Mouse (Mus musculus): Measurements from ENCODE around the gene Ccdc34.
"Not testable (repeated sequence)": the region's sequence is repeated elsewhere in the genome, so short reads cannot be mapped to it uniquely, and the experiment has no call there.

Ccdc34 gene

DNA sequence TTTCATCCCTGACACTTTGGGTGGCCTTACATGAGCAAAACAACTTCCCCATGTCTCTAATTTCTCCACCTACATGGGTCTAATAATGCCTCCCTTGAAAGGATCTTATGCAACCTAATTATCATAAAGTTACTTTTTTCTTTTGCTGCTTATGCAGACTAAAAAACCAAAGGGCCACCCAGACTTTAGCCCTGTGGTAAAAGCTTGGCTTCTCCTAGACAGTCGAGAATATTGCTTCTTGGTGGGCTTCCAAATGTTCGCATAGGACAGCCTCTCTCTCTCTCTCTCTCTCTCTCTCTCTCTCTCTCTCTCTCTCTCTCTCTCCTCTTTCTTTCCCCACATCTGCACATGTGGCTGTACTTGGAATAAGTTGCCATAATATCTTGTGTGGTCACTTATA lies 60.0 kb downstream of the Ccdc34 start:
- DNase-seq (ENCODE audit: inconsistent ontology term): no peak

DNA sequence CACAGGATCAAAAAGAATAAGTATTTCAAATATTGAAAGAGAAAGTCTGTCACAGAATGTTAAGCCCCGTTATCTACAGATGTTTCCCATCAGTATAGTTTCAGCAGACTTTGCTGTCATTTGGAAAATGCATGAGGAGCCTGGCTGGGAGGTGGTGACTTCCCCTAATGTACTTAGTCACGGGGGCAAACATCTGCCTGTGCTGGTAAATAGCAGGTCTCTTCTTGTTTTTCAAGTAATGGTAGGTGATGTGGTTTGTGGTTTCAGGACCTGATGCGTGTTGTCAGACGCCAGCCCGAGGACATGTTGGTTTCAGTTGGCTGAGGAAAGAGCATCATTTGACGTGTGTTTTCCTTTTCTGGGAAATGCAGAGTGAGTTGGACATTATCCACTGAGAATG lies 62.9 kb downstream of the Ccdc34 start:
- no peak for DNase-seq (ENCODE audit: inconsistent ontology term)

DNA sequence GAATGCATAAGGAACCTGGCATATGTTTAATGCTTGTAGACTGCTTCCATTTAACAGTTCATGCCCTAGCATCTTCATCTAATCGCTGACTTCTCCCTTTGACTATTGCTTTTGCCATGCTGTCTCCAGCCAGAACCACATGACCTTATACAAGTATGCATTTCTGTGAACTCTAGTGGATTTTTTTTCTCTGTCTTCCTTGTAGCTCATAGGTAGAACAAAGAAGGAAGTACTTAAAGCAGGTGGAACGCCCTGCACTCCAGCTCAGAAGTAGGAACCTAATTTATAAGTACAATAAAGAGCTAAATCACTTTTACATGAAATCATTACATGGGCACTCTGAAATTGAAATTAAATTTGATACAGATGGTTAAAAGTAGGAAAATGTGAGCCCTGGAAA lies 65.4 kb downstream of the Ccdc34 start:
- DNase-seq (ENCODE audit: inconsistent ontology term): no peak

DNA sequence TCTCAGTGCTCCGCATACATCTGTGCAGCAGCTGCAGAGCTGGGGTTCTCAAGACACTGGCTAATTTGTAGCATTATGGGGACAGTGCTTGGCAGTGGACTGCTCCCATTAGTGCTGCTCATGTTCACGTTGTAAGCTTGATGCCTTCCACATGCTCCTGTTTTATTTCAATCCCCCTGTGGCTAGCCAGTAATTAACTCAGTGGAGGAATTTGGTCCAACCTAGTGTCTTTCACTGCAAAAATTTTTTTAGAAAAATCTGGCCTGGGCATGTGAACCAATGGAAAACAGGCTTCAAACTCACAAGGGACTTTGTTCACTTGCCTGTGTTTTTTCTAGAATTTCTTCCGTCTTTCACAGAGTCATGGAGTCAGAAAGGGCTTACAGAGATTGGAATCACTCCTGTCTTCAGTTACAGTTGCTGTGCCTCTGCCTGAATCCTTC lies 68.1 kb downstream of the Ccdc34 start:
- no peak for DNase-seq (ENCODE audit: inconsistent ontology term)

DNA sequence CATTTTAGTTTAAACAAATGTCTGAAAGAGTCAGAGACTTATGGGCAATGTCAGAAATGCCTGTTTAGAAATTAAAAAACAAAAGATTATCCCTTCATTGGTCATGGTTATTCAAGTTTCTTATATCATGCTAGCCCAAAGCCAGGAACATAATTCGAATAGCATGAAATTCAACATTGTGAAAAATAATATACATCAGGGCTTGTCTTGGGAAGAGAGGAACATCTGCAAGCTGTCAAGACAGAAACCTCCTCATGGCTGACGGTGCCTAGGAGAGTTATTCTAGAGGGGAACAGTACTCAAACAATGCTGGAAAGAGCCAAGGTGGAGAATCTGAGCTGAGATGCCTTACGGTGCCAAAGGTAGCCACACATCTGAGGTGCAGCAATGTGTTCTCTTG lies 96.5 kb downstream of the Ccdc34 start:
- DNase-seq (ENCODE audit: inconsistent ontology term): no peak

DNA sequence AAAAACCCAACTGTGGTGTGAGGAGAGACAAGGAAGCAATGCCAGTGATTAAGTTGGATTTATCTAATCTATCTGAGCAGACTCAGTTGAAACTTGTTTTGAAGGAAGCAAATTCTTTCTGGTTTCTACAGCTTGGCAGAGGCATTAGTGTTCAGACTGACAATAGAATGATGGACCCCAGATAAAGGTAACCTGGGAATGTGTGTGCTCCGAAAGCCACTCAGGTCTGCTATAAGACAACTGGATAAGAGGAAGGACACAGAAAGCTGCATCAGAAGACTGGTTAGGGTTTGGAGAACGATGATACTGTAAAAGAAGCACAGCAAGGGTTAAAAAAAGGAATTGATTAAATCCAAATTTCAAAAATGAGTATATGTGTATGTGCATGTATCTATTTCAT lies 111.8 kb downstream of the Ccdc34 start:
- DNase-seq (ENCODE audit: inconsistent ontology term): no peak

DNA sequence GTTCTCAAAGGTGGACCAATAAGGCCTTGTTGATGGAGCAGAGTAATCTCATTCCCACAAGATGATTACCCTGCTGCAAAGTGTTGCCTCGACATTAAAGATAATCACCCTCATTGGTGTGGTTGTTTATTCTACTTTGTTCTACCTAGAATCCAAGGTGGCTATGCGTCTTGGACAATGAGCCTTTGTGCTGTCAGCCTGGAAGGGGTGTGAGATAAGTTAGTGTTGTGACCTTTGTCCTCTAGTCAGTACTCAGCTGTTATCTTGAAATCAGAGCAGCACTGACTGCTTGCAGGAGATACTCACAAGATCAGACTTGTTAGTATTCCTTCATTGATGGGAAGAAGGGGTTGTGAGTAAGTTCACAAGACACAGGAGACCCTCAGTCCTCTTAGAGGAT lies 114.0 kb downstream of the Ccdc34 start:
- no peak for DNase-seq (ENCODE audit: inconsistent ontology term)

DNA sequence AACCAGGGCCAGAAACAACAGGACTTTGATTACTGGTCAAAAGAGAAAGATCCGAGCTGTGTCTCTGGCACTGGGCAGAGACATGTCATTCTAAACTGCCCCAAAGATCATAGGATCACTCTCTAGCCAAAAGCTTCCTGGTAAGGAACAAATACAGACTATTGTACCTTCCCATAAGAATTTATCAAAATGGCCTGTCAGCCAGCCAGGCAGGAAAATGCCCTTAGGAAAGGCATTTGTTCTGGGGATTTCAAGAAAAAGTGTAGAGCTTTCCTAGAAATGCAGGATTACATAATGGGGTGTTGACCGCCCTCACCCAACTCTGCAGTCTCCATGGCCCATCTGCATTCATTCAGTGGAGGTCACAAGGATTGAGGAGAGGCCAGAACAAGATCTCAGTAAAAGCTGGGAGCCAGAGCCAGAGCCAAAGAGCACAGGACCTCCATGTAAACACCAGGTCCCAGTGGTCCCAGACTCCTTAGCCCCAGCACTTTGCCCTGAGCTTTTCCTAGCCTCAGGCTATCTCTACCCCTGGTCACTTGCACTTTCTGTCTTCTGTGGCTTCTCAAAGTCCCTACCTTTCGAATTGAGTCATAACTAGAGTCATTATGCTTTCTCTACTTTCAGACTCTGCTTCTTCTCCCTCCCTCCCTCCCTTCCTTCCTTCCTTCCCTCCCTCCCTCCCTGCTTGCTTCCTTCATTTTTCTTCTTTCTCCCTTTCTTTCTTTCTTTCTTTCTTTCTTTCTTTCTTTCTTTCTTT lies 115.9 kb downstream of the Ccdc34 start:
- DNase-seq (ENCODE audit: inconsistent ontology term): peak; percentile 11

DNA sequence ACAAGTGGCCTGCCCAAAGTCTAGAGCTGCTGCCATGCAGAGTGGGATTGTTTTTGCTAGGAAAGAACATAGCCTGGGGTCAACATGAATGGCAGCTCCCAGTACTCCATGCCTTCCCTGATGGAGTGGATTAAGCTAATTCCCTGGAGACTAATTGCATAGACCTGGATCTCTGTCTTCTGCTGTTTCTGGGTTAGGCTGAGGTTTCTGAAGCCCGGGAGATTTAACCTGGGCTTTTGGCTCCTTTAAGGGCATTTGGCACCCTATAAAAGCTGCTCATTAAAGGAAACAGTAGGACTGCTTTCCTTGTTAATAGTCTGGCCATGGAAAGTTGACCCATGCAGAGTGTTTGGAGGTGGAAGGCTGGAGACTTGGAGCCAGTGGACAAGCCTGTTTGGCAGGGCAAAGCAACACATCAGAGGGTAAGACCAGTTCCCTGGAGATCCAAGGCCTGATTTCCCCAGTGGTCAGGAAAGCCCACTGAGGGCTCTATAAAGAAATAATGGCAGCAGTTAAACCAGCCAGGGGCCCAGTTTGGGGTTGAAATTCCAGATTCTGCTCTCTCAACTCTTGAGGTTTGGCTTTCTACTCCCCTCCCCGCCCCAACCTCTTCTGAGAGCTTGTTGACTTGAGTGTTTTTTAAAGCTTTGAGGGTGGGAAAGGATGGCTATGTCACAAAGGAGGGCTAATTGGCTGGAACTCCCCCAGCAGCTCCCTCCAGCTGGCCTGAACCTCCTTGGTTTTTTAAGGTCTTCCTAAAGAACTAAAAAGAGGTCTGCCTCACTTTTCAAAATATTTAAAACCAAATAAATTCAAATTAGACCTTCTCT lies 117.4 kb downstream of the Ccdc34 start:
- peak; percentile 37 for DNase-seq (ENCODE audit: inconsistent ontology term)

DNA sequence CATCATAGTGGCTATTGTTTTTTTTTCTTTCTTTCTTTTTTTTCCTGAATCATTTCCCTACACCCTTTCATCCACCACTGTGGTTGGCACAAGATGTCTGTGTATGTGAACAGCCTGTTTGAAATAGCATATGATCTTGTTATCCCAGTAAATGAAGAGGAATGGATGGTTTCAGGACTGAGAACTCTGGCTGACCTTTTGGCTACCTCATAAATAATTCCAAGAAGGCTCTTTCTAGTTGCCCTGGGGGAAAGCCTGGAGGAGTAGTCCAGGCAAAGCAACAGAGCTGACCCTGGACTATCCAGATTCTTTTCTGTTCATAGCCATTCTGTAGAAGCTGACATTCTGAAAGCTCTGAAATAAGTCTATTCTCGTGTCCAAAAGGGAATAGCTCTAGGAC lies 119.7 kb downstream of the Ccdc34 start:
- peak; percentile 62 for DNase-seq (ENCODE audit: inconsistent ontology term)

DNA sequence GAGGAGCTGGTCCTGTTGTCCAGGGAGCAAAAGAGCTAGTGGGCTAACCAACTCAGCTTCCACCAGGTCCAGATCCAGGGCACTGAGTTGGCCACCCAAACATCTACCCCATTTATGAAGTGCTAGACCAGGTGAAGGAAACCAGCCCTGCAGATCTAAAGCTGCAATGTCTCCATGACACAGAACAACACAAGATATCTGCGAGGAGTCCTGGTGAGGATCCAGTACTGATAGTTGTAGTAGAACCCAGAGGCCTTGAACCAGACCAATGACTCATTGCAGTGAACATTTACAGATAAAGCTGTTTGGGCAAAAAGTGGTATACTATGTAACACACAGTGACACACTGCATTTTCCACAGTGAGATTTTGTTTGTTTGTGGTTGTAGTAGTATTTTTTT lies 120.5 kb downstream of the Ccdc34 start:
- DNase-seq (ENCODE audit: inconsistent ontology term): no peak

DNA sequence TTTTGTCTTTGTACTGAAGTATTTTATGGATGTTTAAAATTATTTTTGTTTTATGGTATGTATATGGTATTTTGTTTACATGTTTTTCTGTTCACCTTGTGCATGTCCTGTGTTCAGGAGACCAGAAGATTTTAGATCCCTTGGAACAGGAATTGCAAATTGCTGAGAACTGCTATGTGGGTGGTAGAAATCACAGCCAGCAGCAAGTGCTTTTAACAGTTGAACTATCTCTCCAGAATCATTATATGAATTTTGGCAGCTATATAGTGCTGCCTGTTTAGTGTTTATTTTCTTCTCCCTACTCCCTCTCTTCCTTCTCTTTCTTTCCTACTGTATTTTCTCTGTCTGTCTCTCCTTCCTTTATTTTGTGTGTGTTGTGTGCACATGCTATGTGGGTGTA lies 130.4 kb downstream of the Ccdc34 start:
- not testable (repeated sequence) for DNase-seq (ENCODE audit: inconsistent ontology term)

DNA sequence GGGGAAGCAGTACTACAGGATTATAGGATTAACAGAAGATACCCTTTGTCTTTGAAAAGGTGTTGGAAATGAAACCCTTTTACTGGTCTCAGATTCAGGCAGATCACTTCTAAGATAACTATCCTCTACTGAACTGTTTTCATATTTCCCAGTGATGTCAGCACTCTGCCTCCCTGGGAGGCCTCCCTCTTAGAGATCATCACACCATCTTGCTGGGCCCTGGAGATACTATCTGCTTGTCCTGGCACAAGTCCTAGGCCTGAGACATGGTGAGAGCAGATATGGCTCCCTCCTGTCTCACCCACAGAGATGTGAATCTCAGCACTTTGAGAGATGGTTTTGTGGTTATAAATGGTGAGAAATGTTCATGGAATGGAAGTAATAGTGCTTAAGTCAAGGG lies 131.6 kb downstream of the Ccdc34 start:
- no peak for DNase-seq (ENCODE audit: inconsistent ontology term)

DNA sequence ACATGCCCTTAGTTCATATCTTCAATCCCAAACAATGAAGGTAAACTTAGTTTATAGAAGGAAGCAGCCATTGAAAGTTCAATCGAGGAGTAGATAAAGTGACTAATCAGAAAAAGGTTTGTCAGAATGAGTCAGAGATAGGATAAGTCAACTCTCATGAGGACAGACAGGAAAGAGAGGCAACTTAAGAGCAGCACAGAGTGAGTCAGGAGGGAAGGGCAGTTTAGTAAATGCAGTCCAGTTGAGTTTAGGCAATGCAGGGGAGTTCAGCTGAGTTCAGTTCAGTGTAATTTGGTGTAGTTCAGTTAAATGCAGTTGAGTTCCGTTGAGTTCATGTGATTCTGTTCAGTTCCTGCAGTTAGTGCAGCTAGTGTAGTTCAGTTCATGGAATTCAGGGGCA lies 138.7 kb downstream of the Ccdc34 start:
- DNase-seq (ENCODE audit: inconsistent ontology term): no peak

DNA sequence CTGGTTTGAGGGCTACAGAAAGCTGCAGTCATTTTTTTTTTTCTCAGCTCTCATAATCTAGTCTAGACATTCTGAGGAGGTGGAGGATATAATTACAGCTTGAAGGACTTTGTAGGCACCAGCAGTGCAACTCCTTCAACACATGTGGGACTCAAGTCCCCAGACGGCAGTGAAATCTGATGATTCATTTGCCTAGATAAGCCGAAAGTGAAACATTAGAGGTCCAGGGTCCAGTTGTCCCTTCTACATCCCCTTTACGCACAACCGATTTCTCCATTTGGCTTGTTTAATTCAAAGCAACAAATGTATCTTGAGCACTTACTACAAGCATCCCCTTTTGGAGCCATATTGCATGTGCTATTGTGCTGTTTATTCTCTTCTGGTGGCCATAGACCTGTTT lies 147.4 kb downstream of the Ccdc34 start:
- DNase-seq (ENCODE audit: inconsistent ontology term): no peak

DNA sequence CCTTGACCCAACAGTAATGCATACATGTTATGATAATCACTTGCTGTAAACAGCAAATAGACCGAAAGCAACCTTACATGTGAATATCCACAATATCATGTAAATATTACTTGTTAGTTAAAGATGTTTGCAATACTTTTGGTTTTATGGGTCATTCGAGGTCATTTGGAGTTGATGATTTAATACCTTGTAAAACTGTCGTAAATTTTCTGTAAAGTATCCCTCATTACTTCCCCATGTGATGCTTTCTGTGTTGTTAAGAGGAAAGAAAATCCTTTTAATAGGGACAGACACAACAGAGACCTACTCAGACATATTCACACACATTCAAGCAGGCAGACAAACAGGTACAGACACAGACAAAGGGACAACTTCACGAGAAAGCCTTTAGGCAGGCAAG lies 150.1 kb downstream of the Ccdc34 start:
- DNase-seq (ENCODE audit: inconsistent ontology term): no peak

DNA sequence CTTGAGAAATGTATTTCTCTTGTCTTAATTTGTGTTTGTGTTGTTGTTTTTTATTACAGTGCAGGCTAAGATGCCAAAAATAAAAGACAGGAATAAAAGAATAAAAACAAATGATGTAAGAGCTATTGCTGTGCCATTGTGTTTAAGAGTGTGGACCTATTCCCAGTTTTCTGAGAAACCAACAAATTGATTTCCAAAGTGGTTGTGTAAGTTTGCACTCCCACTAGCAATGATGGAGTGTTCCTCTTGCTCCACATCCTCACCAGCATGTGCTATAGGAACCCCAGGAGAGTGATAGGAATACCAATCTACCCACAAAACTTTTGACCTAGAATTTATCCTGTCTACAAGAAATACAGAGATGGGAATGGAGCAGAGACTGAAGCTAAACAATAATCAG lies 150.7 kb downstream of the Ccdc34 start:
- no peak for DNase-seq (ENCODE audit: inconsistent ontology term)

DNA sequence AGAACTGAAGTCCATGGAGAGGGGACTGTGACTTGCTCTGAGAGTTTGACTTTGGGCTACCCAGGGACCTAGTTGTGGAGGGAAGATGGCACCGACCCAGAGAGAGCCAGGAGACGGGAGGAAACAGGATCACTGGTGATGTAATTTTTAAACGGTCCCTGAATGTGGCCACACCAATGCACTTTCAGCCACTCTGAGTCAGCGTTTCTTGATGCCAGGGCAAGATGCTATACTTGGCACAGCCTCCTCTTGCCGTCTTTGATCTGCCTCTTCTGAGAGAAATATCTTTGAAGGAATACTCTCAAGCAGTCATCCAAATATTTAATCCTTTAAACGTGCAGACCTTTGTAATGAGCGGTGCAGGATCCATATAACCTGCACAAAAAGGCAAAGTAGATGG lies 154.8 kb downstream of the Ccdc34 start:
- DNase-seq (ENCODE audit: inconsistent ontology term): peak; percentile 57

DNA sequence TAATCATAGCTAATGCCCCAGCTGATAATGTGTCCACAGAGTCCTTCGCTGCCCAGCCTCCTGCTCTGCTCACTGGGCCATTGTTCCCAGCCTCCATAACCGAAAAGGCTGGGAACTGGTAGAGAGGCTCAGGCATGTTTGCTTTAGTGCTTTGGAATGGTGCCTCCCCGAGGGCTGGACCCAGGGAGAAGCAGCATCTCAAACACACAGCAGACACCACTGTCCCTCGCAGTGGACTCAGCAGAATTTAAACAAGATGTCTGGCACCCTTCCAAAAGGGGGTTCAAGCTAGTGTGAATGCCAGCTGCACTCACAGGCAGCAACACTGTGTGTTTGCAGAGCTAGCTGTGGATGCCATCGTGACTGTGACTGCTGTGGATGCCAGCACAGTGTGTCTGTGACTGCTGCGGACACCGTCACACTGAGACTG lies 156.2 kb downstream of the Ccdc34 start:
- peak; percentile 66 for DNase-seq (ENCODE audit: inconsistent ontology term)

DNA sequence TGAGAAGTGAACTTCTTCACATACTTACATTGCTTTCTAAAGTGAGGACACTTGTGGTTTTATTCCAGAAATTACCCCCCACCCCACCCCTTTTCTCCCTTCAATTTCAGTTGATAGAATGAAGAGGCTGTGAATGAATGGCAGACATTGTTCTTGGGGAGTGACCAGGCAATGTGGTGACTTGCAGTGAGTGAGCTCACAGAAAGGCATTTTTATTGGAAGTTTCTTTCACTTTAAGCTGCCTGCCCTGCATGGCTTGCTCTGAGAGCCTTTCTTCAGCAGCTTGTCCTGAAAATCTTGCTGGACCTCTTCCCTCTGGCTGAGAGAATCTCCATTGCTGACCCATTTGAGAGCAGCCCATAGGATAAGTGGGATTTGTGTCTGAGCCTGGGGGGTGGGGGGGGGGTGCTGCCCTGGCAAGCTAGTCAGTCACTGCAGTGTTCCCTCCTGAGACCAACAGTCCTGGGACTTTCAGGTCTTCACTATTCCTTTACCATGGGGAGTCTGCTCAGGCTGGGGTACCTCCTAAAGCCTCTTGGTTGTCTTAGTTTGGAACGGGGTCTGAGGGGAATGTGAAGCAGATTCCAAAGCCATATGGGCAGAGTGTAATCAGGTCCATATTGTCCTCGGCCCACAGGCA lies 159.3 kb downstream of the Ccdc34 start:
- DNase-seq (ENCODE audit: inconsistent ontology term): peak; percentile 95

DNA sequence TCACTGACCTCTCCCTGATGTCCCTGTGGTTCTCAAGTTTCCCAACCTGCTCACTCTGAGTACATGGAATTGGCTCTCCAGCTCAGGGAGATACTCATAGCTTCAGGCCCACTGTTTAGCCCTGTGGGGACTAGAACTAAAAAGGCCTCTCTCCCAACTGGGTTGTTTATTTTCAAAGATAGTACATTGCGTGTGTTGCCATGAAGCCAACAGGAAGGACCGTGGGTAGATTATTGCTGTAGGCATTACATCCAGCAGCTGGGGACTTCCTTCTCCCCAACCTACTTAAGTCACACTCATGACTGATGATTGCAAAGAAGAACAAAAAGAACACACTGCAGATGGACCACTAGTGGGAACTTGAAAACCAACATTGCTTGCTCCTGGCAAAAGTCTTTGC lies 159.8 kb downstream of the Ccdc34 start:
- no peak for DNase-seq (ENCODE audit: inconsistent ontology term)

DNA sequence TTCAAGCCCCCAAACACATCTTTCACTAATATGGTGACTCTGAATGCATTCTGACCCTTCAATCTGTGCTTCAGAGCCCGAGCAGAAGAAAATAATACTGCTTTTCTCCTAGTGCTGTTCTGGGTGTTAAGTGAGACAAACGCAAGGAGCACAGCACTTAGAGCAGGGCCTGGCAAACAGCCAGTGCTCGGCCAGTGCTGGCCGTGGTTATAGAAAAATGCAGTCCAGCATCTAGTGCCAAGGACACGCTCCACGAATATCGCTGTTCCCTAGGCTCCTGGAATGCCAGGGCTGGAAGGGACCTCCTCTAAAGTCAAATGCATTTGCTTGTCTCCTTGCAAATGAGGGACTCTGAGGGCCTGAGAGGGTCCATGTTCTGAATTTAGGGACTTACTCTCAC lies 160.3 kb downstream of the Ccdc34 start:
- peak; percentile 78 for DNase-seq (ENCODE audit: inconsistent ontology term)

All from Muller cell, postnatal 12 days (primary cell).